Mouse (Mus musculus): ENCODE measurements at regions not wholly inside any gene's neighbourhood (a gene's known extent, or its start where the extent isn't known, plus 50 kb on each side); places are given as distances from the start of the nearest gene placed in this dataset.

DNA sequence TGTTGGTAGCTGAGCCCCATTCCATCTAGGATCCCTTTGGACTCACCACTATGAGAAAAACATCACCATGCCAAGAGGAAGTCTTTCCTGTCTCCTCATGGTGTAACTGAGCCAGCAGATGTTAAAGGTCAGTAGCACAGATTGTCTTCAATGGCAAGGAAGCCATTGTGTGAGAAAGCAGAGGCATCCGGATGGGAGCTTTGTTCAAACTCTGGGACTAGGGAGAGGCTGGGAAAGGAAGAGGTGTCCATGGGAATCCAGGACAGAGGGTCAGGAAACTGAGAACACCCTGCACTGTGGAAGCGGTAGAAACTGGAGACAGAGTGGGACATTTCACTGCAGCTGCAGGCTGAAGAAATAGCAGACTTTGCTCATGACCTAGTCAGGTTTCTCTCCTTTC lies 173.1 kb upstream of the Tnp1 start:
- Histone ChIP-seq H3K27me3 (replicated peaks; ENCODE audit: insufficient read depth, low read length) (no peaks in the 10 kb centered on the region), H3K4me3 (ENCODE audit: low read depth, low read length) (no peak overlapping the region), H3K4me2 (replicated peaks; ENCODE audit: low read depth, low read length) (no peak overlapping the region), H3K4me1 (ENCODE audit: insufficient read depth, low read depth, low read length) (no peaks in the 10 kb centered on the region), H3K27ac (ENCODE audit: low read length) (no peak overlapping the region), H3K9ac (replicated peaks; ENCODE audit: low read depth) (no peak overlapping the region), H3K36me3 (ENCODE audit: insufficient read depth, low read length) (no peaks in the 10 kb centered on the region), H3K9me3 (ENCODE audit: low read length) (no peaks in the 10 kb centered on the region)
- DNase-seq (ENCODE audit: low spot score) (peak; percentile 30), ATAC-seq (peak; percentile 81)
- WGBS: 64% methylated on average over 2 of the region's 2 CpGs
- TF ChIP-seq CTCF (IDR thresholded peaks at IDR 0.05) (no peak), EP300 (IDR thresholded peaks at IDR 0.05) (peak; percentile 57; the same call in 1 of the 2 replicates)

DNA sequence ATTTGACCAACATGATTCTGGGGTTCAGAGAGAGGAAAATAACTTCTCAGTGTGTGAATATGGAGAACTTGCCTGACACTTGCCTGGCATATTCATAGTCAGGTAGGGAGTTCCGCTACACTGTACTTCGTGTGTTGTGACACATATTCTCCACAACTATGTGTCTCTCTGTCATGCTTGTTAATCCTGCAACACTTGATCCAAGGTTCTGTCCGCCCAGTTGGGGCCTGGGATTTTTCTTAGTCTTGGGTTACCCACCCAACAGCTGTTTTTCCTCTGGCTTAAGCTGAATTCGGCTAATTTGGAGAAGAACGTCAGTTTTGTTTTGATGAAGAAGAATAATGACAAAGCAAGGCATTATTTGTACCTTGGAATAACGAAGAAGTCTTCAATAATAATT lies 168.8 kb upstream of the Tnp1 start:
- no peaks in the 10 kb centered on the region for H3K9me3 ChIP-seq (ENCODE audit: low read length)
- ATAC-seq (no peak), DNase-seq (ENCODE audit: low spot score) (no peak)
- no peak overlapping the region for H3K4me2 ChIP-seq (replicated peaks; ENCODE audit: low read depth, low read length)
- H3K4me1 ChIP-seq (ENCODE audit: insufficient read depth, low read depth, low read length): no peaks in the 10 kb centered on the region
- no peaks in the 10 kb centered on the region for H3K36me3 ChIP-seq (ENCODE audit: insufficient read depth, low read length)
- WGBS: 70% methylated on average over 6 of the region's 6 CpGs
- TF ChIP-seq CTCF (IDR thresholded peaks at IDR 0.05) (no peak), EP300 (IDR thresholded peaks at IDR 0.05) (no peak)
- no peak overlapping the region for H3K4me3 ChIP-seq (ENCODE audit: low read depth, low read length)
- H3K27me3 ChIP-seq (replicated peaks; ENCODE audit: insufficient read depth, low read length): no peaks in the 10 kb centered on the region
- no peak overlapping the region for H3K9ac ChIP-seq (replicated peaks; ENCODE audit: low read depth)
- H3K27ac ChIP-seq (ENCODE audit: low read length): no peak overlapping the region

DNA sequence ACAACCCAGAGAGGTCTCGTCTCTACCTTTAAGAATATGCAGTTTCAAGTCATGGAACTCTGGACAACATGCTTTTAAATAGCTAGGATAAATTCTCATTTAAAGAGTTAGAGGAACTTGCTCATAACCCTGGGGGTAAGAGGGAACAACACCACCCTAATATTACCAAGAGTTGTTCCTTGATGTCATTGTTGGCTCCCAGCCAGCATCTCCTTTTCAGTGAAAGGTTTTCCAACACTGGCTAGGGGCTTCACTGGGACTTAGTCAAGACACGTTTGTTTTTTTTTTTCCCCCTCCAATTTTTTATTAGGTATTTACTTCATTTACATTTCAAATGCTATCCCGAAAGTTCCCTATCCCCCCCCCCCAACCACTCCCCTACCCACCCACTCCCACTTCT lies 163.1 kb upstream of the Tnp1 start:
- Histone ChIP-seq H3K4me1 (ENCODE audit: insufficient read depth, low read depth, low read length) (no peaks in the 10 kb centered on the region), H3K4me2 (replicated peaks; ENCODE audit: low read depth, low read length) (no peak overlapping the region), H3K36me3 (ENCODE audit: insufficient read depth, low read length) (no peaks in the 10 kb centered on the region), H3K4me3 (ENCODE audit: low read depth, low read length) (no peak overlapping the region), H3K9ac (replicated peaks; ENCODE audit: low read depth) (no peak overlapping the region), H3K9me3 (ENCODE audit: low read length) (no peaks in the 10 kb centered on the region), H3K27me3 (replicated peaks; ENCODE audit: insufficient read depth, low read length) (no peaks in the 10 kb centered on the region), H3K27ac (ENCODE audit: low read length) (no peak overlapping the region)
- DNase-seq (ENCODE audit: low spot score) (no peak), ATAC-seq (no peak)
- TF ChIP-seq CTCF (IDR thresholded peaks at IDR 0.05): no peak
- TF ChIP-seq EP300 (IDR thresholded peaks at IDR 0.05): no peak
- WGBS: 70% methylated on average over 3 of the region's 3 CpGs

DNA sequence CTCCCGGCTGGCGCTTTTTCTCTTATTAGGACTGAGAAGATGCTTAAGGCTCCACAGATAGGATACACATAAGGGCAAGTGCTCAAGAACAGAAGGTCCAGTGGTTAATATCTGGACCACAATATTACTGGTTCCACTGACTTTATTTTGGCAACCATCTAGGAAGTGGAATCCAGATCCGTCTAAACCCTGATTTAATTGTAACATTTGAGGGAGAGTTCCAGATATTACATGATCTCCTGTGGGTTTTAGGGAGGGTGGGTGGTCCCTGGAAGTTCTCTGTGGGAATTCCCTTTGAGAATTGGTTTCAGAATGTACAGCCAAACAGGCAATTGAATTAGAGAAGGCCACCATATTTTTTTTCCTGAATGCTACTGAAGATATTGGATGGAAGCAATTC lies 161.4 kb upstream of the Tnp1 start:
- TF ChIP-seq CTCF (IDR thresholded peaks at IDR 0.05) (no peak), EP300 (IDR thresholded peaks at IDR 0.05) (no peak)

DNA sequence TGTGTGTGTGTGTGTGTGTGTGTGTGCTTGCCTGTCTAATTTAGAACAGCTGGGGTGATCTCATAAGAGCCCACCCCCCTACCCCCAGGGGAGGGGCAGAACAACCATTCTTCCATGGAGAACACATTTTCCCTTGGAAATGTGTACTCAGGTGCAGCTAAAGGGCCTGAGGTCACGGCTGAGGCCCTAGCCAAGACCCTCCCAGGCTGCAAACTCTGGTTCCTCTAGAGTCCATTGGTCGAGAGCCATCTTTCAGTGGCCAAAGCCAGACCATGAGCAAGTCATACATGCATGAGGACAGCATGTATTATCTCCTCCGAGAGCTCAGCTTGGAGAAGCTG lies 154.9 kb upstream of the Tnp1 start:
- H3K36me3 ChIP-seq (ENCODE audit: insufficient read depth, low read length): no peaks in the 10 kb centered on the region
- no peak for TF ChIP-seq EP300 (IDR thresholded peaks at IDR 0.05)
- TF ChIP-seq CTCF (IDR thresholded peaks at IDR 0.05): no peak
- H3K4me3 ChIP-seq (ENCODE audit: low read depth, low read length): no peak overlapping the region
- no peaks in the 10 kb centered on the region for H3K27me3 ChIP-seq (replicated peaks; ENCODE audit: insufficient read depth, low read length)
- ATAC-seq (no peak), DNase-seq (ENCODE audit: low spot score) (no peak)
- H3K4me2 ChIP-seq (replicated peaks; ENCODE audit: low read depth, low read length): no peak overlapping the region
- H3K27ac ChIP-seq (ENCODE audit: low read length): no peak overlapping the region
- no peak overlapping the region for H3K9ac ChIP-seq (replicated peaks; ENCODE audit: low read depth)
- WGBS: 74% methylated on average over 3 of the region's 3 CpGs
- 0 out of 2 replicates have a peak, but pooled peaks cover 5% of the 10 kb centered on the region for H3K9me3 ChIP-seq (ENCODE audit: low read length)
- H3K4me1 ChIP-seq (ENCODE audit: insufficient read depth, low read depth, low read length): no peaks in the 10 kb centered on the region

More for the DNA sequence above, 161.4 kb upstream of the Tnp1 start:
- no peak overlapping the region for H3K4me3 ChIP-seq (ENCODE audit: low read depth, low read length)
- ATAC-seq (no peak), DNase-seq (ENCODE audit: low spot score) (no peak)
- H3K9ac ChIP-seq (replicated peaks; ENCODE audit: low read depth): no peak overlapping the region
- WGBS: 91% methylated on average over 3 of the region's 3 CpGs
- H3K4me2 ChIP-seq (replicated peaks; ENCODE audit: low read depth, low read length): no peak overlapping the region
- H3K27me3 ChIP-seq (replicated peaks; ENCODE audit: insufficient read depth, low read length): no peaks in the 10 kb centered on the region
- no peak overlapping the region for H3K27ac ChIP-seq (ENCODE audit: low read length)
- no peaks in the 10 kb centered on the region for H3K9me3 ChIP-seq (ENCODE audit: low read length)
- no peaks in the 10 kb centered on the region for H3K36me3 ChIP-seq (ENCODE audit: insufficient read depth, low read length)
- H3K4me1 ChIP-seq (ENCODE audit: insufficient read depth, low read depth, low read length): no peaks in the 10 kb centered on the region

DNA sequence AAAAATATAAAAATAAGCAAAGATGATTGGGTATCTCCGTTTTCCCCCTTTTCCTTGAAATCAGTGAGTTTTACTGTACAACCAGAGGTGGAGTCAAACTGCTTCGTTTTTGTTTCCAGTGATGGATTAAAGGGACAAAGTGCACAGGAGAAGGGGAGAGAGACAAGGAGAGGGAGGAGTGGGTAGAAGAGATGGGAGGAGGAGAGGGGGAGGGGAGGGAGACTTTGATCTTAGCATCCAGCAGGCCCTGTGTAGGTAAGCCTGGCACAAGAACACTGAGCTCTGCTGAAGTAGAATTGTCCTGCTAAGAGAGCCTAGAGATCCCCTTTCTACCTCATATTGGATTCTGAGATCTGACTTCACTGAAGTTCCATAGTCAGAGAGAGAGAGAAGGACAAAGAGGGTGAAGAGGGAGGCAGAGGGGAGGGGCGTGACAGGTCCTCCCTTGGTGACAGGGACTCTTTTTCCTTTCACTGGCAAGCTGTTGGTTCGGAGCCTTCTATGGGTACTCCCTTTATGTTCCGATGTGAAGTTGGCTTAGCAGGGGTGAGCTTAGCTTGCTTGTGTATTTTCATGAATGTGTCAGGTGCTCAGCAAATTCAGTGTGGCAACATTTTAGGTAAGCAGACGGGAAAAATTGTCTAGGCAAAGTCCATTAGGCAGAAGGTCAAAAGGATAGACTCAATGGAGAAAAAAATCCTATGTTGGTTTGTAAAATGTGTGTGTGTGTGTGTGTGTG lies 154.4 kb upstream of the Tnp1 start:
- no peak overlapping the region for H3K4me2 ChIP-seq (replicated peaks; ENCODE audit: low read depth, low read length)
- ATAC-seq (no peak), DNase-seq (ENCODE audit: low spot score) (no peak)
- TF ChIP-seq CTCF (IDR thresholded peaks at IDR 0.05): no peak
- no peak for TF ChIP-seq EP300 (IDR thresholded peaks at IDR 0.05)
- H3K36me3 ChIP-seq (ENCODE audit: insufficient read depth, low read length): no peaks in the 10 kb centered on the region
- H3K27me3 ChIP-seq (replicated peaks; ENCODE audit: insufficient read depth, low read length): no peaks in the 10 kb centered on the region
- H3K4me3 ChIP-seq (ENCODE audit: low read depth, low read length): no peak overlapping the region
- no peaks in the 10 kb centered on the region for H3K4me1 ChIP-seq (ENCODE audit: insufficient read depth, low read depth, low read length)
- H3K9ac ChIP-seq (replicated peaks; ENCODE audit: low read depth): no peak overlapping the region
- 60% methylated on average over 6 of the region's 6 CpGs for WGBS
- H3K27ac ChIP-seq (ENCODE audit: low read length): no peak overlapping the region
- H3K9me3 ChIP-seq (ENCODE audit: low read length): 0 out of 2 replicates have a peak, but pooled peaks cover 5% of the 10 kb centered on the region
